Mouse (Mus musculus): ENCODE measurements around the gene Fkbp11. TPM values are rescaled to one million over a fixed set of nuclear protein-coding genes. Genes with fewer than 3 reads are reported as not detected.

The Fkbp11 gene
- total and polyA plus RNA-seq, 2 experiments from 2014 or later = 4.3 to 22.0 TPM

DNA sequence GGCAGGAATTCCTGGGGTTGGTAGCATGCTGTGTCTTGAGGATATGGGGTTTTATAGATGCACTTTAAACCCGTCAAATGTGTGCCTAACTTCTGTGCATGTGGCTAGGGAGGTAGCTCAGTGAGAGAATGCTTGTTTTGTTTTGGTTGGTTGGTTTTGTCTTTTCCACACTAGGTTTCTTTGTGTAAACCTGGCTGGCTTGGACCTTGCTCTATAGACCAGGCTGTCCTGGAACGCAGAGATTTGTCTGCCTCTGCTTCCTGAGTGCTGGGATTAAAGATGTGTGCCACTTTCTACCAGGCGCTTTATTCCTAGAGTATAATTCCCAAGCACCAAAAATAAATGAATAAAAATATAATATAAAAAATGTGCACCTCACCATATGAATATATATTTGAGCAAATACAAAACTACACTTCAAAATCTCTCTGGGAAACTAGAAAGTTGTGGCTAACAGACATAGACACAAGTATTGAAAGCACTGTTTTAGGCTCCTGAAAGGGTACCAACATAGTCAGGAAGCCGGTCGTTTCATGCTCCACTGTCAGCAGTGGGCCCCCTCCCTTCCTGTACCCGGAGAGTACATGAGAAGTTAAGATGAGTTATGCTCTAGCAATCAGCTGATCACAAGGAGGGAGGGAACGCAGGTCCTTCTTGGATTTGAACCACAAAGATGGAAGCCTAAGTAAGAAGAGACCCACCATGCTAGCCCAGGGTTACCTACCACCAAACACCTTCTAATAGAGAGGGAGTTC lies 2.0 kb upstream of the Fkbp11 start:
- no peak for ATAC-seq (ENCODE audit: insufficient read depth, low read depth)
- no peaks in the 10 kb centered on the region for H3K36me3 ChIP-seq (replicated peaks; ENCODE audit: control insufficient read depth, insufficient read depth, low read length)
- 65% methylated on average over 7 of the region's 7 CpGs for WGBS

DNA sequence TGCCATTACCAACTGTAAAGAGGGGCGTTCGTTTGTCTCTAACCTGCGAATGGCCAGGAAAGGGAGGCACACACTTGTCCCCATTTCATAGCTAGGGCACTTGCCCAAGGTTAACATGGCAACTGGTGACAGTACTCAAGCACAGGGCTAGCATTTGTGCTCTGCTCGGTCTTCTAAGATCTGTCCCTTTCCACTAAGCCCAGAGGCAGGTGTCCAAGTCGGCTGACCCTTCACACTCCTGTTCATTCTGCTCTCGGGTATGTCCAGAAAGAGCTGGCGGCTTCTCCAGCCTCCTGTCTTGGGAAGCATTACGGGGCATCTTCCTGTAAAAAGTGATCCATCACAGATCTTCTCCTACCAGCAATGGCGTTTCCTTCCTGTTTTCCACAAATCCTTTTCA lies 368 bp upstream of the Fkbp11 start:
- no peaks in the 10 kb centered on the region for H3K27me3 ChIP-seq (ENCODE audit: control insufficient read depth, insufficient read depth, low read length)
- no peaks in the 10 kb centered on the region for H3K36me3 ChIP-seq (replicated peaks; ENCODE audit: control insufficient read depth, insufficient read depth, low read length)
- peak overlapping the region; percentile 61 for H3K4me3 ChIP-seq (ENCODE audit: low read depth, low read length)
- no peak for TF ChIP-seq CTCF (IDR thresholded peaks at IDR 0.05; ENCODE audit: low read depth)
- no peak for TF ChIP-seq EP300 (IDR thresholded peaks at IDR 0.05; ENCODE audit: low read depth)
- no peak for ATAC-seq (ENCODE audit: insufficient read depth, low read depth)
- peak overlapping the region; percentile 97 for H3K4me2 ChIP-seq (ENCODE audit: low read depth, low read length)
- peaks cover 9% of the 10 kb centered on the region for H3K4me1 ChIP-seq (ENCODE audit: control insufficient read depth, insufficient read depth)
- DNase-seq (ENCODE audit: low spot score) = no peak
- no peak overlapping the region for H3K27ac ChIP-seq (ENCODE audit: low read depth)
- no peak overlapping the region for H3K9ac ChIP-seq (replicated peaks; ENCODE audit: low read depth, low read length)
- no peaks in the 10 kb centered on the region for H3K9me3 ChIP-seq (replicated peaks; ENCODE audit: control insufficient read depth, low read length)
- 35% methylated on average over 9 of the region's 9 CpGs for WGBS

More for the DNA sequence above, 2.0 kb upstream of the Fkbp11 start:
- no peak overlapping the region for H3K4me3 ChIP-seq (ENCODE audit: low read depth, low read length)
- H3K9ac ChIP-seq (replicated peaks; ENCODE audit: low read depth, low read length) = no peak overlapping the region
- no peak overlapping the region for H3K4me2 ChIP-seq (ENCODE audit: low read depth, low read length)
- DNase-seq (ENCODE audit: low spot score) = no peak
- peaks cover 9% of the 10 kb centered on the region for H3K4me1 ChIP-seq (ENCODE audit: control insufficient read depth, insufficient read depth)
- H3K9me3 ChIP-seq (replicated peaks; ENCODE audit: control insufficient read depth, low read length) = no peaks in the 10 kb centered on the region
- H3K27me3 ChIP-seq (ENCODE audit: control insufficient read depth, insufficient read depth, low read length) = no peaks in the 10 kb centered on the region
- TF ChIP-seq CTCF (IDR thresholded peaks at IDR 0.05; ENCODE audit: low read depth) (no peak), EP300 (IDR thresholded peaks at IDR 0.05; ENCODE audit: low read depth) (no peak)
- no peak overlapping the region for H3K27ac ChIP-seq (ENCODE audit: low read depth)

DNA sequence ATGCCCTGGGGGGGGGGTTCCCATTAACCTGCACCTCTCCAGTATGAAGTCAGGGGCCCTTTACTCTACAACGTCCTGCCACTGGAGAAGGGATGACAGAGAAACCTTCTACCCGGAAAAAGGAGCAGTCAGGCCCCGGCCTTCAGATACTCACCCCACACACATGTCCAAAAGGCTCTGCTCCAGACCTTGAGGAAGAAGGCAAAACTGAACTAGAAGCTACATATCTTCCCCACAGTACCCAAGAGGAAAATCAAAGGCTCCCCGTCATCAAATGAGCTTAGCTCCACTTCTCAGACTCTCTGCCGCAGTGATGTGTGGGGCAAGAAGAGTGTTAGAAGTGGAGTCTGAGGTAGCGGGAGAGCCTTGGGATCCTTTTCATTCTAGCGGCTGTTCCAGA lies 1.3 kb downstream of the Fkbp11 start:
- peaks cover 9% of the 10 kb centered on the region for H3K4me1 ChIP-seq (ENCODE audit: control insufficient read depth, insufficient read depth)
- 48% methylated on average over 7 of the region's 7 CpGs for WGBS
- 0 out of 2 replicates have a peak overlapping the region, but pooled peaks have one; percentile 61 for H3K4me3 ChIP-seq (ENCODE audit: low read depth, low read length)

DNA sequence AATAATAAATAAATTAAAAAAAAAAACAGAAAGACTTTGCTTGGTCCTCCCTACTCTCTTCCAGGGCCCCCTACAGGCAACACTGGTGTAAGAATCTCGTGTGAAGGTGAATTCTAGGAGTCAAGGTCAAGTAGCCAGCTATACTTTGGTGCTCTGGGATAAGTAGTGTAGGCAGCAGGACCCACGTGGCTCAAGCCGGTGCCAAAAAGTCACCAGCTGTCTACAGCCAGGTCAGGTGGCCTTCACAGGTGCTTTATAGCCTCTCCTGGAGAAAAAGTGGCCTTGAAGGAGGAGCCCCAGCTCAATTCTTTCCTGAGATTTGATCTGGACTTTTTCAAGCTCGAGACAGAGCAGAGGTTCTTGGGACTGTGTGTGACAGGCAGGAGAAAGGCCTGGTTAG lies 1.9 kb downstream of the Fkbp11 start:
- Histone ChIP-seq H3K36me3 (replicated peaks; ENCODE audit: control insufficient read depth, insufficient read depth, low read length) (no peaks in the 10 kb centered on the region), H3K27me3 (ENCODE audit: control insufficient read depth, insufficient read depth, low read length) (no peaks in the 10 kb centered on the region), H3K4me3 (ENCODE audit: low read depth, low read length) (no peak overlapping the region), H3K9ac (replicated peaks; ENCODE audit: low read depth, low read length) (no peak overlapping the region), H3K4me2 (ENCODE audit: low read depth, low read length) (no peak overlapping the region), H3K4me1 (ENCODE audit: control insufficient read depth, insufficient read depth) (peaks cover 9% of the 10 kb centered on the region), H3K27ac (ENCODE audit: low read depth) (no peak overlapping the region), H3K9me3 (replicated peaks; ENCODE audit: control insufficient read depth, low read length) (no peaks in the 10 kb centered on the region)
- TF ChIP-seq EP300 (IDR thresholded peaks at IDR 0.05; ENCODE audit: low read depth) (no peak), CTCF (IDR thresholded peaks at IDR 0.05; ENCODE audit: low read depth) (no peak)
- WGBS = 75% methylated on average over 4 of the region's 4 CpGs
- DNase-seq (ENCODE audit: low spot score) (no peak), ATAC-seq (ENCODE audit: insufficient read depth, low read depth) (no peak)

More for the DNA sequence above, 1.3 kb downstream of the Fkbp11 start:
- no peaks in the 10 kb centered on the region for H3K27me3 ChIP-seq (ENCODE audit: control insufficient read depth, insufficient read depth, low read length)
- DNase-seq (ENCODE audit: low spot score) = no peak
- H3K27ac ChIP-seq (ENCODE audit: low read depth) = no peak overlapping the region
- peak overlapping the region; percentile 97 for H3K4me2 ChIP-seq (ENCODE audit: low read depth, low read length)
- H3K36me3 ChIP-seq (replicated peaks; ENCODE audit: control insufficient read depth, insufficient read depth, low read length) = no peaks in the 10 kb centered on the region
- TF ChIP-seq EP300 (IDR thresholded peaks at IDR 0.05; ENCODE audit: low read depth) (no peak), CTCF (IDR thresholded peaks at IDR 0.05; ENCODE audit: low read depth) (no peak)
- H3K9ac ChIP-seq (replicated peaks; ENCODE audit: low read depth, low read length) = no peak overlapping the region
- no peak for ATAC-seq (ENCODE audit: insufficient read depth, low read depth)
- H3K9me3 ChIP-seq (replicated peaks; ENCODE audit: control insufficient read depth, low read length) = no peaks in the 10 kb centered on the region

DNA sequence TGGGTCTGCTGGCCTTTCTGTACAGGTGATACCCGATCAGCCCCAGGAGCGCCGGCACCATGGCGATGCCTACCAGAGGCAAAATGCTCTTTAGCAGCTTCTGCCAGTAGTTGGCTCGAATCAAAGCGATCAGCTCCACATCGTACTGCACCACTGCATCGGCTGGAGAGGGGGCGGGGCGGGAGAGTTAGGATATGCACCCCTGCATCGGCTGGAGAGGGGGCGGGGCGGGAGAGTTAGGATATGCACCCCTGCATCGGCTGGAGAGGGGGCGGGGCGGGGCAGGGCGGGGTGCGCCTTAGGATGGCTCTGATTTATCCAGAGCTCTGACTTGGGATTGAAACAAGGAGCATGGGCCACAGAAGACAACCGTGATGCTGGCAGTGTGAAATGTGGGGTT lies 3.6 kb downstream of the Fkbp11 start:
- Histone ChIP-seq H3K36me3 (replicated peaks; ENCODE audit: control insufficient read depth, insufficient read depth, low read length) (no peaks in the 10 kb centered on the region), H3K9ac (replicated peaks; ENCODE audit: low read depth, low read length) (no peak overlapping the region), H3K27ac (ENCODE audit: low read depth) (no peak overlapping the region), H3K4me1 (ENCODE audit: control insufficient read depth, insufficient read depth) (peaks cover 9% of the 10 kb centered on the region), H3K9me3 (replicated peaks; ENCODE audit: control insufficient read depth, low read length) (no peaks in the 10 kb centered on the region), H3K27me3 (ENCODE audit: control insufficient read depth, insufficient read depth, low read length) (no peaks in the 10 kb centered on the region), H3K4me3 (ENCODE audit: low read depth, low read length) (no peak overlapping the region), H3K4me2 (ENCODE audit: low read depth, low read length) (no peak overlapping the region)
- no peak for DNase-seq (ENCODE audit: low spot score)
- 48% methylated on average over 19 of the region's 19 CpGs for WGBS
- TF ChIP-seq EP300 (IDR thresholded peaks at IDR 0.05; ENCODE audit: low read depth) (no peak), CTCF (IDR thresholded peaks at IDR 0.05; ENCODE audit: low read depth) (no peak)
- no peak for ATAC-seq (ENCODE audit: insufficient read depth, low read depth)

DNA sequence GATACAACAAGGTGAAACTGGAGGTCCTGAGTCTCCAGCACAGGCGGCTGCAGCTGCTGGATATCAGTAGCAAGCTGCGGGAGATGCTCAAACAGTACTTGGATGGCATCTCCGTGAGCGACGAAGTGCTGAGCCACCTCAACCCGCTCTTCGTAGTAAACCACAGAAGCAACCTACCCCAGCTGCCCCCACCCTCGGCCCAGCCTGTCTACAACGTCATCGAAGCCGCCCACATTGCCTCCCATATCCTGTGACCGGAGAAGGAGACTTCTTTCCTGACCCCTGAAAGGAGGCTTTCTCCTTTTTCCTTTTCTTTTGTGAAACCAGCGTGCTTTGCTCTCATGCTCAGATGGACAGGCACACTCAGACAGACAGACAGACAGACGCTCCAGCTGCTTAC lies 5.1 kb downstream of the Fkbp11 start:
- H3K27ac ChIP-seq (ENCODE audit: low read depth) = no peak overlapping the region
- H3K27me3 ChIP-seq (ENCODE audit: control insufficient read depth, insufficient read depth, low read length) = no peaks in the 10 kb centered on the region
- no peak for TF ChIP-seq EP300 (IDR thresholded peaks at IDR 0.05; ENCODE audit: low read depth)
- TF ChIP-seq CTCF (IDR thresholded peaks at IDR 0.05; ENCODE audit: low read depth) = no peak
- peaks cover 4% of the 10 kb centered on the region; the same call in 1 of the 2 replicates for H3K4me1 ChIP-seq (ENCODE audit: control insufficient read depth, insufficient read depth)
- H3K4me3 ChIP-seq (ENCODE audit: low read depth, low read length) = peak overlapping the region; percentile 25
- H3K9me3 ChIP-seq (replicated peaks; ENCODE audit: control insufficient read depth, low read length) = no peaks in the 10 kb centered on the region
- H3K36me3 ChIP-seq (replicated peaks; ENCODE audit: control insufficient read depth, insufficient read depth, low read length) = no peaks in the 10 kb centered on the region
- H3K4me2 ChIP-seq (ENCODE audit: low read depth, low read length) = peak overlapping the region; percentile 36
- WGBS = 38% methylated on average over 14 of the region's 14 CpGs
- DNase-seq (ENCODE audit: low spot score) (no peak), ATAC-seq (ENCODE audit: insufficient read depth, low read depth) (no peak)
- no peak overlapping the region for H3K9ac ChIP-seq (replicated peaks; ENCODE audit: low read depth, low read length)
